Mouse (Mus musculus) left cerebral cortex, adult 9 months (tissue): Measurements from ENCODE around the gene Enc1.

Experiments
- DNase-seq, 2 experiments: peaks; one replicate each; pipeline ENCODE4 v3.0.0; 2022; ENCODE audit warnings: low spot score in 2 of 2

The Enc1 gene

GRCm38 (mm10) chr13:97227795-97228194 is 13.1 kb upstream of the Enc1 start:
- no peak for DNase-seq

- no peak for DNase-seq
Observed at GRCm38 (mm10) chr13:97230101-97230500, 10.8 kb upstream of the Enc1 start.

DNA sequence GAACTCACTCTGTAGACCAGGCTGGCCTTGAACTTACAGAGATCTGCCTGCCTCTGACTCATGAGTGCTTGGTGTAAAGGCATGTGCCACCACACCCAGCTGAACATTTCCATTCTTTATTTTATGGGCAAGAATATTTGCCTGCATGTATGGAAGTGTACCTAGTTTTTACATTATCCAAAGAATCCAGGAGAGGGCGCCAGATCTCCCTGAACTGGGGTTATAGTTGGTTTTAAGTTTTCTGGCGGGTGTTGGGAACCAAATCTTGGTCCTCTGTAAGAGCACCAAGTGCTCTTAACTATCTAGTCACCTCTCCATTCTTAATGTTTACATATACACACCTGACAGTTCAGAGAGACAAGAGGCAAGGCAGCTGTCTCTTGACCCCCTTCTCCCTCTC is 7.8 kb upstream of the Enc1 start:
- DNase-seq: no peak

GRCm38 (mm10) chr13:97234785-97235417 is 6.0 kb upstream of the Enc1 start:
- DNase-seq: peak in 1 of 2 experiments; percentile 91

DNA sequence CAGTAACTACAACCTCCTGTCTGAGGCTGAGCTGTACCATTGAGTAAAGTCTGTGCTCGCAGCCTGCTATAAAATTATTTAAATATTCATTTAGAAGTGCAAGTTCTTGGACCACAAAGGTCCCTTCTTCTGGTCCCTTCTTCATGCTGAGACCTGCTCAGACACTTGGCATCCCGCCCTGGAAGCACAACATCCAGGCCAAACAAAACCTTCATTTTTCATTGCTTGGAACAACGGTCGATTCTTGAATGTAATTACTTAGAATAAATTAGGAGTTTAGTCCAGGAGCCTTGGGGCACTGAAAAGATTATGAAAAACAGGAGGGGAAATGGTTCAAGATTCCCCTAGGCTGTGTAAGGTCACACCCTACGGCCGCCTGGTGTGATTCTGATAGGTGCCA is 5.0 kb upstream of the Enc1 start:
- no peak for DNase-seq

- DNase-seq: no peak
Observed at GRCm38 (mm10) chr13:97237700-97238099, 3.2 kb upstream of the Enc1 start.

DNA sequence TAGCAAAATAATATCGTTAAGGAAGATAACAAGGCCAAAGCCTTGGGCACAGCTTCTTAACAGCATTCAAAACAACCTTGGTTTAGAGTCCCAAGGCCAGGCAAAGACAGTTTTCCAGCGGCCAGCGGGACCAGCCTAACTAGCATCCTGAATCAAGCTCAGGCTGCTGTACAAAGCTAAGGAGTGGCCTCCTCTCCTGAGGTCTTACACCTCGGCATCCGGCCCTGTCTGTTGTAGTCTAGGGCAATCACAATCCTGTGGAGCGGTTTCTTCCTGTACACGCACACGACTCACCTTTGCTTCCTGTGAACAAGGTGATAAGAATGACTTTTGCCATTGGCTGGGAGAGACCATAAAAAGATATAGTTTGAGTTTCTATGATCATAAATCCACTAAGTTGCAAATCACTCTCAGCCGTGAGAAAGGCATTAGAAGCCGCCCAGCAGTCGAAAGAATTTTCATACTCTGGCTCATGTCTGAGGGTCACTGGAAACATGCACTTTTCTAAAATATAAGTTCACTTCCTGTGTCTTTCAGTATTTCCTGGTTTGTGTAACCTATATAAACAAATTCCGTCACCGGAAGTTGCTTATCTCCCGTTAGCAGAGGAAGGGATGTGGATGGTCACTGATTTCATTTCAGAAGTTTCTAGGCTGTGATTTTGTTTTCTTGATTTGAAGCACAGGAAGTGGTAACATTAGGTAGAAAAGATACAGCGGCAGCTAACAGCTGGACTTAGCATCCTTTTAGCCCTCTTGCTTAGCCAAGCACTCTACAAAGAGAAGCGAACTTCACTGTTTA is 2.5 kb upstream of the Enc1 start:
- no peak for DNase-seq

DNA sequence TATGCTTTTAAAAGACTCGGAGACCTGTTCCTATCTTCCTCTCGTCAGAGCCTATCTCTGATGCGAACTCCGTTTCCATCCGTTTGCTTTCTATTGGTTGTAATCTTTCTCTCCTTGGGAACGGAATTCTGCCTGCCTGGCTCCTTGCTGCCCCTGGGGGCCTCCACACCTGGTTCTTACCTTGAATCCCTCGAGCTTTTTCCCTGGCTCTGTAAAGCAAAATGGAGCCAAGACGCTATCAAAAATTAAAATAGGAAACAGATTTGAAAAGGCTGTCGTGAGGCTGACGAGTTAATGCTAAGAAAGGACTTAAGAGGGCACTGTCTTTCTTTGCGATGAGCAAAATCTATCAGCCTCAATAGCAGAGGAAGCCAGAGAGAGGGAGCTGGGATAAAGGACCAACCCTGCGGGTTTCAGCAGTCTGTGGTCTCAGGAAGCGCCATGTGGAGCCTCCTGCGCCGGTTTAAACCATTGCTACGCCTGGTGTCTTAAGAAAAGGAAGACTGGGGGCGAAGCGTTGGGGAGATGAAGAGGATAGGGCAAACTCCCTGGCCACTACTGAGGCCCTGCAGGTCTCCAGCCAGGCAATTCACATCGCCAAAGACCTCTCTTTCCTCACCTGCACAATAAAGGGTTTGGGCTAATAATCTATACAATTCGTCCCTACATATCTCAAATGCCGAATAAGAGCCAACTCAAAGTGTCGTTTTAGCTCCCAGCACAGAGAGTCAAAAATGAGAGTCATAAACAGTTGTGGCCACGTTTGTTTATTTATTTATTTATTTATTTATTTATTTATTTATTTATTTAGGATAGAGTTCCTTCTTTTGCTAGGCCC is 1.3 kb upstream of the Enc1 start:
- peak in 1 of 2 experiments; percentile 79 for DNase-seq

DNA sequence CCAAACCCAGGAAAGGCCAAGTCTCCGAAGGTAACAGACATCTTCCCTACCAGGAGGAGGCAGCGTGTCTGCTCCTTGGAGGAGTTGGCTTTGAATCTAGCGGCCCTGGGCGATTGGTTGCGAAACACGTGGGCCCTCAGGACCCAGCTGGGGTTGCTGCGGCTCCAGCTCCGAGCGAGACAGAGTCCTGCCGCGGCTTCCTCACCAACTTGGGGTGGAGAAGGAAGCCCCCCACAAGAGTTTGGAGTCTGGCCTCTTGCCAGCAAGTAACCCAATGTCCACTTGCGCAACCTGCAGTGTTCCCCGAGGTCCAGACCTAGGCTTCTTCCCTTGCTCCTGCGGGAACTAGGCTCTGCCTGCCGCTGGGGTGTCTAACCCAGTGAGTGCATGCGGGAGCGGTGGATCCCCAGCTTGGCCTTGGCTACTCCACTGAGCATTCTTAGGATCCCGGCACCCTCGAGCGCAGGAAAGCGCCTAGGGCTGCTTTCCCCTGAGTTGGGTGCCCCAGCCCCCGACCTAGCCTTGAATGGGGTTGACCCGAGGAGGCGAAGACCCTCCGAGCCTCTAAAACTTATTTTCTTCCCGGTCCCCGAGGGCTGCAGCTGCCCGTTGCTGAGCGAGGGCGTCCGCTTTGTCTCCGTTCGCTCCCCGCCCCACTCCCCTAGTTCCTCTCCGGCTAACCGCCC is 483 bp upstream of the Enc1 start:
- peak in 1 of 2 experiments; percentile 78 for DNase-seq

DNA sequence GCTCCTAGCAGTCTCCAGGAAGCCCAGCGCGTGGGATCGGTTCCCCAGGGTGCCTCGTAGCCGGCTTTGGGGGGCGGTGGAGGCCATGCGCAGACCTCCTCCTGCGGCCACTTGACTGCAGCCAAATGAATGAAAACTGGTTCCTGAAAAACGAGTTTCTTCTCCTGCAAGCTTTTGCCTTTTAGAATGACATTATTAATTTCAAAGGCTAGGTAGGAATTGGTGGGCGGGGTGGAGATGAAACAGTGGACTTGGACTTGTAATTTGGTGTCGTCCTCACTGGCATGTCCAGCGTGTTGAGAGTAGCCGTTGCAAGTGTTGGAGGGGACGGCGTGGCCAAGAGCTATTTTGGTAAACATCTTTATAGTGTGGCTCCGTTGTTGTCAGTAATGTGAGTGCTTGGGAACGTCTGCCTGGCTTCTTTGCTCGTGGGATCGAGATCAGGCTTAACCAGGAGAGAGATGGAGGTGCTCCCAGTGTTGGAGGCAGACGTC is 929 bp downstream of the Enc1 start:
- peak in 1 of 2 experiments; percentile 20 for DNase-seq

GRCm38 (mm10) chr13:97242716-97243115 is 1.8 kb downstream of the Enc1 start:
- peak in 1 of 2 experiments; percentile 46 for DNase-seq

GRCm38 (mm10) chr13:97243962-97244711 is 3.2 kb downstream of the Enc1 start:
- peak in 1 of 2 experiments; percentile 22 for DNase-seq

DNA sequence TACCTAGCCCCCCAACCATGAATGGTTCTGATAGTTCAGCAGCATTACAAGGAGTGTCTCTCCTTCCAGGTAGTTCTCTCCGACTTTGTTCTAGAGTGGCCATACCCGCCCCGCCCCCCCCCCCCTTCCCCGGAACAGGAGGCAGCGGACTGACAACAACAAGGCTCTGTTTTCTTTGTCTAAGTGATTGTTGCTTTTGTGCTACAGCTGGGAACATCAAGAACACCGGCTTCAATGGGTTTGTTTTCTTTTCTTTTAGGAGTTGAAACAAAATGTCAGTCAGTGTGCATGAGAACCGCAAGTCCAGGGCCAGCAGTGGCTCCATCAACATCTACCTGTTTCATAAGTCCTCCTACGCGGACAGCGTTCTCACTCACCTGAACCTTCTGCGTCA is 3.8 kb downstream of the Enc1 start:
- no peak for DNase-seq

- no peak for DNase-seq
Observed at GRCm38 (mm10) chr13:97245157-97245556, 4.3 kb downstream of the Enc1 start.

- DNase-seq: no peak
Observed at GRCm38 (mm10) chr13:97246217-97246616, 5.3 kb downstream of the Enc1 start.

DNA sequence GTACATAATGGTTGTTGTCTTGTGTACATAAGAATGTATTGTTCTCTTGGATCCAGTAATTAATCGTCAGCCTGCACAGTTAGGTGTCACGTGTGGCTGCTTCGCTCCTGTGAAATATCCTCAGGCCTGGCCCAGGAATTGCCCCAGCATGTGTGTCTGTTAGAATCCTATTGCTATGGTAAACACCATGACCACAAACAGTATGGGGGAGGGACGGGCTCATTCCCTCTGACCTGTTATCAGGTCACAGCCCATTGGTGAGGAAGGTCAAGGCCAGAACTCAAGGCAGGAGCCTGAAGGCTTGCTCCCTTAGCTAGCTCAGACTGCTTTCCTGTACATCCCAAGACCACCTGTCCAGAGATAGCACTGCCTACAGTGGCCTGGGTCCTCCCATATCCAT is 6.8 kb downstream of the Enc1 start:
- DNase-seq: no peak

DNA sequence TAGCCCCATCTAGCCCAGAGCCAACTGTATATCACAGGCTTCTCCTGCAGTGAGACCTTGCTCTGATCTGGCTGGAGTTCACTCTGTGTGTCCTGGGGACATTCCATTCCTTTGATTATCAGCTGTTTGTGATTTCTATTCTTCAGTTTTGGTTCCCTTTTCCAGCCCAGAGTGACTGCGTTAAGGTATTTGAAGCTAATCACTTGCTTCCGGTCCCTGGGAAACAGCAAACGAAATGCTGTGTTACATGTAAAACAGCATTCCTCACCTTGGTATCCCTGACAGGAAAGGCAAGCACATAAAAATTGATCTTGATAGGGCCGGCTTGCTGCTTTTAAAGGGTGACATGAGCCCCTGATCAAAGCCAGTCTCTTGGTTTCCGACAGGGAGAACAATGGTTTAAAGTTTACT is 8.2 kb downstream of the Enc1 start:
- no peak for DNase-seq

GRCm38 (mm10) chr13:97249507-97250078 is 8.7 kb downstream of the Enc1 start:
- no peak for DNase-seq

DNA sequence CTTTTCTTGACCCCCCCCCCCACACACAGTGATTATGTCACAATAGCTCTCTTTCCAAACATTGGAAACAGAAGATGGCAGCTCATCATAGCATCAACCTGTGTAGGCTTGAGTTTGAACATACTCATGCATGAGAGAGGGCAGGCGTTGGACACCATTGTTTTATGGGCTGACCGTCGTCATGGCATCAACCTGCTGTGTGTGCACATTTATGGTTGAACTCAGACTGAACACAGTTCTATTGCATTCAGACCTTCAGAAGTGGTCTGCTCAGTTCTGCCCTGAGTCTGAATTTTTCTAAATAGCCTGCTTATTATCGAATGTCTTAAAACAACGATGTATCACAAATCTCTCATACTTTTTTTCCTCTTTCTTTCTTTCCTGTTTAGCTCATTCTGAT is 9.2 kb downstream of the Enc1 start:
- DNase-seq: no peak

- no peak for DNase-seq
Observed at GRCm38 (mm10) chr13:97250551-97251380, 9.9 kb downstream of the Enc1 start.
